Mouse (Mus musculus) left cerebral cortex, postnatal 14 days (tissue): ENCODE results near the gene Plac1. TPM values are rescaled to one million over a fixed set of nuclear protein-coding genes. Genes with fewer than 3 reads are reported as not detected.

Experiments
- DNase-seq, 2 experiments: peaks; one replicate each; pipeline ENCODE4 v3.0.0; 2021 to 2022; ENCODE audit warnings: low spot score in 2 of 2, mixed read lengths in 1 of 2
- intact Hi-C: fragments of 180-260 bp; cut with DNase I; formaldehyde crosslinking; loops from one replicate; pipeline ENCODE4 v1.15.1; 2025
- total RNA-seq, 2 experiments: library from RNA; stranded (reverse); gene quantifications; 2 replicates each; pipeline ENCODE4 v1.2.3; 2021

Gene Plac1
- total RNA-seq, 2 experiments from 2014 or later = not detected

DNA sequence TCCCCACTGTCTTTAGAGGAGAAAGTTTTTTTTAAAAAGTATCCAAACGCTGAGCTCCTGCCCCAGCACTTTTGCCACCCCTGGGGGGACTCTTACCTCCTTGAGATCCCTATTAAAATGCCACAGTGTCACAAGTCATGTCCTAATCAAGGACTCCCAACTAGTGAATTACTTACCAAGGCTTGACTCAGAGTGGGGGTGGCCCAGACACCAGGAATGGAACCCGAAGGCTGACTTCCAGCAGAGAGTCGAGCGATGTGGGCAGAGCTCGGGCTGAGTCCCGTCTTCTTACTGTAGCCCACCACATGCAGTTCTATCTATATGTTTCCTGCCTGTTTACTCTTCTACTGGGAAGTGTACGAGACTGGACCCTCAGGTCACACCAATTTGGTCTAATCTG lies 30.5 kb downstream of the Plac1 start:
- intact Hi-C loops = no loop called here
- no peak for DNase-seq

DNA sequence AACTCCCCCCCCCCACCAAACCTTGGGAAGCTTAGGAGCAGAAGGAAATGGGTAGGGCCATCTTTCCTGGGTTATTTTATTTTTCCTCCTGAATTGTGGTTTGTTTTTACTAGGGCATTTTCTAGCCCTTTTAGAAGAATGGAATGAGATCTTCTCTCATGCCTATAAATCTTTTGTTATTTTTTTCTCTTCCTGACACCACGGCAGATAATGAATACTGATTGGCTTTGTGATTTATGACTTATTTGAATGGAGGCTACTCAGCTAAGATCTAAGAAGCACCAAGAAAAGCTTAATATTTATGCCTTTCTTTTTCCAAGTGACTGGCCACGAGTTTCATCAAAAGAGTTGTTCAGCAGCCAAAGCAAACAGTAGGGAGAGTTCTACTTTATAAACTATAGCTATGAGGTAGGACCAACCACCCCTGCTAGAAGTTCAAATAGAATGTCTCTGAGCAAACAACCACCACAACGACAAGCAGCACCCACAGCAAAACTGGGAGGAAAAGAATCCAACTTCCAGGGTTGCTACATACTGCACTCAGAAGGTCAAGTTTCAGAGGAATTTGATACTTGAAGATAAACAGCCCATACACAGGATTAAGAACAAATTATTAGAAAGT lies 35.1 kb downstream of the Plac1 start:
- no peak for DNase-seq

DNA sequence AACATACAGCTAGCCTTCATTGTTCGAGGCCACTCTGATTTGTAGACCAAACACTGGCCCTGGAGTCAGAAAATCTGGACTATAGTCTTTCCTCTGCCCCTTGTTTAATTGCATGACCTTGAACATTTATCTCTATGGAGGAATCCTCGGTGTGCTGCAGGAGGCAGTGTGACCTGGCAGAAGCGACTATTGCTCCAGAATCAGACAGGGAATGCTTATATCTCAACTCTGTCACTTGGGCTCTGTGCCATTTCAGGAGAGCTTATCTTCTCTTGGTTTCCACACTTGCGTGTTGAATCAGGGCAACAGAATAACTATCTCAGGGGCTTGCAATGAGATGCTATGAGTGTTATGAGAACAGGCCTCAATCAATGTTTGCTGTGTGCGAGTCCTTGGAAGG lies 38.3 kb downstream of the Plac1 start:
- DNase-seq = no peak
- intact Hi-C loops = no loop called here

More for the DNA sequence above, 35.1 kb downstream of the Plac1 start:
- intact Hi-C loops = no loop called here

DNA sequence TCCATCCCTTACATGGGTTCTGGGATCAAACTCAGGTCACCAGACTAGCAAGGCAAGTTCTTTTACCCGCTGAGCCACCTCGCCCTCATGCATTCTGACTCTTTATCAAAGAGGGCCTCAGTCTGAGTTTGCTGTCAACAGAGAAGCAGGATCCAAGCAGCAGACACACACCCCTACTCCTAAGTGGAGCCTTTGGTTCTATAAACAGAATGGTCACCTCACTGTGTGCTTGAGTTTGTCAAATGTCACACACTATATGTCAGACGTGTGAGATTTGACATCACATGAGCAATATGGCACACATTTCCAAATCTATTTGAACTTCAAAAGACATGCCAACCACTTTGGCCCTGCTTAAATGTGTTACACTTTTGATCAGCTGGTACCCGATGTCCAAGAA lies 42.2 kb downstream of the Plac1 start:
- DNase-seq = no peak
- intact Hi-C loops = no loop called here

DNA sequence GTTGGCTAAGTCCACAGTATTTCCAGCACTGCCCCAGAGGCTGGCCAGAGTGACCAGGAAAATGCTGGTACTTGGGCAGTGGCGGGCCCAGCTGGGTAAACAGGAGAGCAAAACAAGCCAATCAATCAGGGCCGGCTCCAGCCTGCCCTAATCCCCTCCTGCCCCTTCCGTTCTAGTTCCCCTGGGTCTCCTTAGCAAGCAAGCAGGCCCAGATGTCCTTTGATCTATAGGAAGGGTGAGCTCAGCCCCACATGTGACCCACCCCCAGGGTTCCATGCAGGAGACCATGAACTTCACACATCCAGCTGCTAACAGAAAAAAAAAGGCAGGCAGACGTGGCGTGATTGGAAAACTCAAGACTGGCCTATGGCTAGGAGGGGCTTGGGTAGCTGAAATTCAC lies 43.5 kb downstream of the Plac1 start:
- DNase-seq = no peak
- intact Hi-C loops = no loop called here

DNA sequence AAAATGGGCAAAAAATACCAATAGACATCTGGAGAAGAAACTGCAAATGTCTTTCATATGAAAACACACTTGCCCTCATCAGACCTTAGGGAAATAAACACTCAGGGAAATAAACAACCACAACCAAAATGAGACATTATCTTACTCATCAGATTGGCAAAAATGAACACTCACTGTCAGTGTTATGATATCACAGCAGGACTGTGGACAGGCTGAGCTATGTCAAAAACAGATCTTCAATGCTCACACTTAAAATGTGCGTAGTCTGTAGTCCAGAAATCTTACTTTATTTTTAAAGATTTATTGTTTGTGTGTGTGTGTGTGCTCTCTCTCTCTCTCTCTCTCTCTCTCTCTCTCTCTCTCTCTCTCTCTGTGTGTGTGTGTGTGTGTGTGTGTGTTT lies 51.2 kb downstream of the Plac1 start:
- intact Hi-C loops = no loop called here
- no peak for DNase-seq

DNA sequence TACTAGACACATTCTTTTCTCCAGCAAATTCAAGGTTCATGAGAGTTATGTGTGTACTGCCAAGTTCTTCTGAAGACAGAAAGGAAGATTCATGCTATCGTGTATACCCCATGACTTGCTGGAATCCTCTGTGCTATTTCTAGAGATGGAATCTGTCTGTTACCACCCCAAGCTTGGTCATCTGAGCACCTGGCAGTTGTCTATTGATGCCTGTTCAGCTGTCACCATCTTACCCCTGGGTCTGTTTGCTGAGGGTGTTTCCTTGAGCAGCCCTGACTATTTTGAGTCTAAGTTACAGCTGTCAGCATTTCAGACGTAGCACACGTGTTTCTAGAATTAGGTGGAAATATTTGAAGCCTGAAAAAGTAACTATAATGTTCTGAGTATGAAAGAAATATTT lies 60.1 kb downstream of the Plac1 start:
- DNase-seq = no peak
- intact Hi-C loops = no loop called here

DNA sequence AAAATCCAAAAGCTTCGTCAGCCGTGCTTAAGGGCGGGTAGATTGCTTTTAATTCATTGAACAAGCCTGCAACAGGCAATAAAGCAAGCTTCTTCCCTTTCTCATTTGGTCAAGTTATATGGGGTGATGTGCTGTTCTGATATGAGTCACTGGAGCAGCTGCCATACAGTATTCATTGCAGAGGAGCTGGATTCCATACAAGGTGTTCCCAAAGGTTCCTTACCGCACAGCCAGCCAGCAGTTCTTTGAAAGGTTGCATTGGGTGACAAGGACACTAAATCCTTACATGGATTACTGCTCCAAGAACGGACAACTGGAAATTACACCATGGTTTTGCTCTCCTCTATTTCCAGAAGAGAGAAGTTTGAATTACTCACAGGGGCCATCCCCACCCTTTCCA lies 63.6 kb downstream of the Plac1 start:
- intact Hi-C loops = no loop called here
- no peak for DNase-seq

DNA sequence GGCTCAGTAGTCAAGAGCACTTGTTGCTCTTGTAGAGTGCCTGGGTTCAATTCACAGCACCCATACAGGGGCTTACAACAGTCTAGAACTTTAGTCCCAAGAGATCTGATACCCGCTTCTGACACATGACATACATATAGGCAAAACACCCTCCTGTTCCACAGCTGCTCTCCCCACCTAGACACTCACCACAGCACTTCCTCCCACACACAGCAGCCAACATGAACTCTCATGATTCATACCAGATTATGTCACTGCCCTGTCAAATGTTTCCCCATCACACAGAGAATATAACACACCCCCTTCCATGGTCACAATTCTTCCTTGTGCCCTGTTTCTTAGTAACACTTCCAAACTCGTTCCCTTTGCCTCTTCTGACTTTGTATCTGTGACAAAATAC lies 71.3 kb downstream of the Plac1 start:
- intact Hi-C loops = no loop called here
- DNase-seq = no peak

DNA sequence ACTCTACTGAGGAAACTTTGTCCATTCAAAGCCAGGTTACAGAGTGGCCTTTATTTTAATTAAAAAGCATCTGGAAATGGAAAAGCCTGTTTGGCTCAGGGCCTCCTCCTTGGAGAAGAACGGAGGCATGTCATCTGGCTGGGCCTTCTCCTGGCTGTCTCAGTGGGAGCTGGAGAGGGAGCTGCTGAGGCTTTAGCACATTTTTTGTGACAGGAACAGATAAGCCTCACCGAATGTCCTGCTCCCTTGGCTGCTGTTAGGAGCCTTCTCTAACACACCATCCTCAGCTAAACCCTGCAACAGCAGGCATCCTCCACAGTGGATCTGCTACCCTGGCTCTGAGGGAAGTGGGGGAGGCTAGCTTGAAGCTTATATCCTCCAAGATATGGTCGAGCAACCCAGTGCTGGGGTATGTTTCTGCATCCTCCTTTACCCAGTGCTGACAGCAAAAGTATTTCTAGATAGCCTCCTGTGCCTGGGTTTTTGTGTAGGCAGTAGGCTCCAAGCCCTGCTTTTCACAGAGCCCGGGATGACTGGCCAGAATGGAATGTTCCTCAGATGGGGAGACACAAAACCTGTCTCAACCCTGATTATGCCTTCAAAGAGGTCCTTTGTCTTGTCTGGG lies 72.9 kb downstream of the Plac1 start:
- peak in 1 of 2 experiments; percentile 2 for DNase-seq
- intact Hi-C loops = no loop called here

DNA sequence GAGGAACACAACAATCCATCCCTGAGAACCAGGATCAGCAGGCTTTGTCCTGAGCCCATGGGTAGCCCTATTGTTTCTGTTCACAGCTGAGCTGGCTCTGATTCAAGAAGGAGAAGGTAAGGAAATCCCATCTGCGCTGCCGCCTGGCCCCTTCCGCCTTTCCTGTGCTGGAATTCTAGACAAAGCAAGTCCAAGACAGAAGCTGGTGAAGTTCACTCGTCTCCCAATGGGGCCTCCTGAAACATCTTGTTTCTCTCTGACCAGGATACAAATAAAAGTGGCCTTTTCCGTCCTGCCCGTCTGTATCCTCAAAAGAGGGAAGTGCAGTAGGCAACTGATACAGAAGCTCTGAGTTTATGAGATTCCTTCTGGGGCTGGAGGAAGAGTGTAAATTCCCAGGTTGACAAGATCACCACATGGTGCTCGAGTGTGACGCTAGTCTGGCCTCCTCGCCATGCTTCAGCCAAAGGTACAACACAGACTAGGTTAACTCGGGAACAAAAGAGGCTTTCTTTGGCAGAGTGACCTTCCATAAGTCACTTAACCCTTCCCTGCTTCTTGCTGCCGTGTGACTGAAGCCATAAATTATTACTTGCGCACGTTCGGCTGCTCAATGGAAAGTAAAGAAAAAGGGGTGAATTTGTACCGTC lies 73.5 kb downstream of the Plac1 start:
- DNase-seq = no peak
- intact Hi-C loops = no loop called here

DNA sequence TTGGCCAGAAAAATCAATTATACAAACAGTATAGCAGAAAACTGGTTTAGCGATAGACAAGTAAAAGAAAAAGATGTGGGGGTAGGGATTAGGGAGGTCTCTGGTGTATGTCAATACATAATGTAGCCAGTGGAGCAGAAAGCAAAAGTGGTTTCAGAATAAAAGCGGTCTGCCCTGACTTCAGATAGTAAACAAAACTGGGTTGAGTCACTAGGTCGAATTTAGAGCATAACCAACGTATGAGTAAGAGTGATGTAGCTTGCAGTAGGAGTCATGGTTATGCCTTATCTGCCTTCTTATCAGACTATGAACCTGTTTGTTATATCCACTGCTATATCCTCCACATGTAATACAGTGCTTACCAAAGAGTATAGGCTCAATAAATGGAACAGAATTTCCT lies 77.3 kb downstream of the Plac1 start:
- DNase-seq = no peak
- intact Hi-C loops = no loop called here

DNA sequence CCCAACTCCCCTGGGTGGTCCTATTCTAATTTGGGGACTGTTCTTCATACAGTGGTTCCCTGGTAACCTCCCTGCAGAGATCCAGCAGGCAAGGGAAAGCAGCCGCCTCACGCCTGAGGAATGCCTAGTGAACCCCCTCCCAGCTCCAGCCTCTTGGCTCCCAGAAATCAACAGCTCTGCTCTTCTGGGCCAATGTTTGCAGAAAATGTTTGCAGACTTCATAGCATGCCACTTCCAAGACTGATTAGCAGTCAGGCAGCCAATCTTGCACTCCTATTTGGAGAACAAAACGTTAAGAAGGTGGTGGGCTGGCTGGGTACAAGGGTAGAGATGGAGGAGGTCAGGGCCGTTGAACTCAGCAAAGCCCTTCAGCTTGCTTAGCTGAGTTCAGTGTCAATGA lies 78.3 kb downstream of the Plac1 start:
- no peak for DNase-seq

DNA sequence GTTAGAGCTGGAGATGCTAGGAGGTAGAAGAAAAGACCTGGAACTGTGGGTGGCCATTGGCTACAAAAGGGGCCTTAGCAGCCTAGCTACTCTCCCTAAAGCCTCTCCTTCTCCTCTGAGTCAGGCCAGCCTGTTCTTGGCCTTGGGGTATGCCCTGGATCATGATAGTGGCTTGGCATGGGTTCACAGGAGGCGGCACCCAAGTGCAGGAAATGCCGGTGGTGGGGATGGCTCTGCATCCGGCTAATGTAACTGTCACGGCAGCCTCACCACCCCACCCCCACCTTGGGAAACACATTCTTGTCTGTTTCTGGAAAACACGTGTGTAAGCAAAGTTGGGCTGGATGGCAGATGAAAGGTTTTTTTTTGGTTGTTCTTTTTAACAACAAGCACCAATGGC lies 78.8 kb downstream of the Plac1 start:
- intact Hi-C loops = no loop called here
- no peak for DNase-seq

More for the DNA sequence above, 78.3 kb downstream of the Plac1 start:
- intact Hi-C loops = no loop called here

DNA sequence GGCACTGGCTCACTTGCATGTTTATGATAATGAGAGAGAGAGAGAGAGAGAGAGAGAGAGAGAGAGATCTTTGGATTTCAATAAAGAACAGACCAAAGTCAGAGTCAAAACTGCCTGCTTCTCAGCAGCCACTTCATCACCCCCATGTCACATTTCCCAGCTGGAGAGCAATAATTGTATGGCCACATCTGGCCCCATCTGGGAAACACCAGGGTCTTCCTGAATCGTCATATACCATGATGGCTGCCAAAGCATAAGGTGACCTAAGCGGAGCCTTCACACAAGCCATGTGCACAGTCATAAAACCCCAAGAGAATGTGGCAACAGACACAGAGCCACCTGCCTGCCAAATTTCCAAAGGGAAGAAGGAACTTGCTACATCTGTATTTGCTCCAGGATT lies 91.9 kb downstream of the Plac1 start:
- intact Hi-C loops = no loop called here
- DNase-seq = no peak

DNA sequence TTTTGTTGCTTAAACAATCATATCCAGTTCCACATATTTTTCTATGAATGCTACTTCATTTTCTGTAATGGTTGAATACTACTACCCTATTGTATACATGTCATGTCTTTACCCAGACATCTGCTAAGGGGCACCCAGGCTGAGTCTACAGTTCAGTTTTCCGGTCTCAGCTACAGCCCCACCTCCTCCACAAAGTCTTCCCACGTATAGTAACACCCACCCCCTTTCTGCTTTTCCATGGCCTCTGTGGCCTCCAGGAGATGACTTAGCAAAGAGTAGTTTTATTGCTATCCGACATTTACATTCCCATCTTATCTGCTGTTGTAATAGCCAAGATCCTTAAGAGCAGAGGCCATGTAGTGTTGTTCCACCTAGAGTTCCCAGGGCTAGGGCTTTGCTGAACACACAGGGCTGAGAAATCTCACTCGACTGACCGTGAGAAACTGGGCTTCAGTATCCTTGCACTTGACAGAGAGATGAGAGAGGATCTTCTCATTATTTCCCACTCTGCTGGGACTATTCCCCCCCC lies 93.5 kb downstream of the Plac1 start:
- intact Hi-C loops = no loop called here
- no peak for DNase-seq

DNA sequence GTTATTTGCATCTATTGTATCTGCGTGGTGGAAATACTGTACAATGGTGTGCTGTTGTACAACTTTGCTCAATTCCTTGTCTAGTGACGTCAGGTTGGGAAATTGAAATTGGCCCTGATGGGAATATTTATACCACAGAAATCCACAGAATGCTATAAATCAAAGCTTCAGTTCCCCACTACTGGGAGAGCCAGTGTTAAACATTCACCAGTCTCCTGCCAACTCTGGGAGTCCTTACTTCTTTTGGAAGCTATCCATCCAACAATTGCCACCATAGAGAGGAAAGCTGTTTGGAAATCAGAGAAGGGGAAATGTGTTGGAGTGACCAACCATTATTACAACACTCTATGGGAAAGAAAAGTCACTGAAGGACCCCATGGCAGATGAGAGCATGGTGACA lies 100.3 kb downstream of the Plac1 start:
- intact Hi-C loops = no loop called here

DNA sequence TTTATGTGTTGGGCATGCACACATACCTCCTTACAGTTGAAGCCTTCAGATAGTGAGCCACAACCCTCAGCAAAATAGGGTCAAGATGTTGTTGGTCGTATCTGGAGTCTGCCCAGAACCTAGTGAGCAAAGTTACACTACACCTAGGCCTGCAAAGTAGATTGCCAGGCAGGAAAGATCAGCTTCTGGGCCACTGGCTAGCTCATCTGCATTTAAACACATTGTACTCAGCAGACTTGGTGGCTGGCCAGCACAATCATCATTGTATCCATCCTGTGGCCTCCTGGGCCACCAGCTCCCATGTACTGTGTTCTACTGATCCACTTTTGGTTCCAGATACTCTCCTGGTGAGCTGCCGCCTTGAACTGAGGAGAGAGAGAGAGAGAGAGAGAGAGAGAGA lies 102.8 kb downstream of the Plac1 start:
- intact Hi-C loops = no loop called here
- no peak for DNase-seq

More for the DNA sequence above, 100.3 kb downstream of the Plac1 start:
- no peak for DNase-seq

DNA sequence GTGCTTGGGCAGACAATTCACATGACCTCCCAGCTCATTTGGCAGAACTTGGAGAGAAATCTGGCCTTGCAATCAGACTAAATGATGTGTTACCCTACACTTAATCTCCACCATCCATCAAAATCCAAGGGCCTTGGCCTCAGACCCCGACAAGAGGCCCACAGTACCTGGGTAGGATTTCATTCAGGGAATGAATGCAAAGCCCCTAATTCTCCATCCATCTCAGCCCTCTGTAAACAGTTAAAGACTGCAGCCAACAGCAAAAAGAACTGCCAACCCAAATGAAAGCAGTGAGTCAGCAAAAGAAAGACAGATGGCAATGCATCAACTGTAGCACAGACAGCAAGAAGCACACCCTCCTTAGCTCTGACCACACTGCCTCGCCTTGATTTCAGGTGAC lies 110.4 kb downstream of the Plac1 start:
- intact Hi-C loops = no loop called here
- no peak for DNase-seq

DNA sequence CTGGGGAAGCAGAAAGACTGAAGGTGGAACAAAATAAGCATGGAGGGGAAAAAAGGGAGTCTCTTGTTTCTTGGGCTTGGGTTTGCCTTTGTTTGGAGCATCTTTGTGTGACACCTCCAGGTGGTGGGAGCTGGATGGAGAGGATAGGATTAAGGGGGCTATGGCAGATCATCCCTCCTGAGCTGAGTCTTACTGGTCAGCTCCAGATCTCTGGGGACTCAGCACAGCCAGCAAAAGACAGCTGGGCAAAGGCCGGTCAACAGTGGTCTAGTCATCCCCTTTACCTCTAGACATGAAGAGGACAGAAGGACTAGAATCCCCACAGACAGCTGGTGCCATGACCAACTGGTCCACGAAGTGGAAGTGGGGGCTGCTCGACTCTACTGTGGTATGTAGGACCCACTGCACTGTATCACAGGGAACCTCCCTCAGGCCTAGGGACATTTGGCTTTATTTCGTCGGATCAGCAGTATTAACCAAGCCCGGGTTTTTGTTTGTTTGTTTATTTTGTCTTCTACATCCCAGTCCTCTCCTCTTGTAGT lies 113.3 kb downstream of the Plac1 start:
- intact Hi-C loops = no loop called here
- DNase-seq = no peak
